Mouse (Mus musculus) kidney, postnatal 36 days (tissue): Measurements from ENCODE around the gene Ldlr.

Experiments
- DNase-seq, 2 experiments: peaks; one replicate each; pipeline ENCODE4 v3.0.0; 2021 to 2022; ENCODE audit warnings: mixed read lengths in 2 of 2

The Ldlr gene

DNA sequence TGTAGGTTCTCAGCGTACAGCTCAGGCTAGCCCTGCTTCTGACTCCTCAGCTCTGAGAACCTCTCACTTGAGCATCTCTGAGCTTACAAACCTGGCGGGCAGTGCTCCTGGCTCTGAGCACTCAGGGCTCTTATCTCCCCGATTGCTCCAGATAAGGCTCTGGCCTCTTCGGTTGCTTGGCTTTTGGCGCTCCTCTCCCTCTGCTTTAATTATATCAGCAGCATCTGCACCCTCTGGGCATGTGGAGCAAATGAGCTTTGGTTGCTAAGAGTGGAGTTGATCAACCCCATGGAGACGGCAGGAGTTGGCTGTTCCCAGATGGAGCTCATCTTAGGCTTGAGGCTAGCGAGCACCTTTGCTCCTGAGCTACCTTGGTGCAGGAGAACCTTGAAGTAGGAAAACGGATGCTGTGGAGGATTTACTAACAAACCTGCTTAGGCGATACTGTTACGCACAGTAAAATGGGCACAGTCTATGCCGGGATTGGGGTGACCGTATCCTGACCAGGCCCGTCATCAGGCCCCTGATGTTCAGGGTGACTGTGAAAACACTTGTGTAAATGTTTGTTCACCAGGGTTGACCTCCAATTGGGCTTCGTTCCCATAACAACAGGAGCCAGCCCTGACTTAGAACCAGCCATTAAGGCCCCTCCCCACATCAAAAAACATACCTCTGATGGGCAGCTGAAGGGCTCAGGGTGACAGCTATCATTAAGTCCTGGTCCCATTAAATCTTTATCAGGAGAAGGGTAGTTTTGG lies 3.1 kb downstream of the Ldlr start:
- DNase-seq, result no peak

DNA sequence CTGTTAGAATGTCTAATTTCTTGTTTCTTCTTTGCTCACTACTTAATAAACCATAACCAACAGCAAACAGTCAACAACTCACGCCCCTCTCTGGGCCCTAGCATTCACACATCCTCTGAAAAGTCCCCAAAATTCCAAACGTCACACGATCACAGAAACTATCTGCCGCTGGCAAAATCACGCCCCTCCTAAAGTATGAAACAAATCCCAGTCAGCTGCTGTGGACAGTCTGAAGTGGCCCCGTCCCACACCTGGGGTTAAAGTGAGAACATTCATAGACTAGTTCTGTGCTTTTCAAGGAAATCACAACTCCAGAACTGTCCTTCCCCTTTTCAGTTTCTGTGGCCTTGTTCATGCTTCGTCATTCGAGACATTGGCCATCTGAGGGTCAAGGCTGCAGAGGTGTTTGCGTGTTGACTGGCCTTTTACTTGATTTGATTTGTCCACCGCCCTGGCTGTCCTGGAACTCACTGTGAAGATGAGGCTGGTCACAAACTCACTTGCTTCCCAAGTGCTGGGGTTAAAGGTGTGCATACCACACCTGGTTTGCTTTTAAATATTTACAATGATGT lies 5.1 kb downstream of the Ldlr start:
- DNase-seq, result no peak

GRCm38 (mm10) chr9:21729264-21729663 lies 6.0 kb downstream of the Ldlr start:
- no peak for DNase-seq

DNA sequence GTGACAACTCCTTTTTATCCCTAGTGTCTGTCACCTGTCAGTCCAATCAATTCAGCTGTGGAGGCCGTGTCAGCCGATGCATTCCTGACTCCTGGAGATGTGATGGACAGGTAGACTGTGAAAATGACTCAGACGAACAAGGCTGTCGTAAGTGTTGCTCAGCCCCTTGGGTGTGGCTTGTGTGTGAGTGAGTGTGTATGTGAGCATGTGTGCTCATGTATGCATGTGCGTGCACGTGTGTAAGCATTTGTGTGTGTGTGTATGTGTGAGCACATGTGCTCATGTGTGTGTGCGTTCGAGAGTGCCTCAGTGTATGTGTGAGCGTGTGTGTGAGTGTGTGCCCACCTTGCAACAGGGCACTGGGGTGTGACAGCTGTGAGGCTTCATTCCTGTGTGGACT lies 9.0 kb downstream of the Ldlr start:
- DNase-seq, result no peak

- no peak for DNase-seq
Observed at GRCm38 (mm10) chr9:21733446-21733845, 10.2 kb downstream of the Ldlr start.

DNA sequence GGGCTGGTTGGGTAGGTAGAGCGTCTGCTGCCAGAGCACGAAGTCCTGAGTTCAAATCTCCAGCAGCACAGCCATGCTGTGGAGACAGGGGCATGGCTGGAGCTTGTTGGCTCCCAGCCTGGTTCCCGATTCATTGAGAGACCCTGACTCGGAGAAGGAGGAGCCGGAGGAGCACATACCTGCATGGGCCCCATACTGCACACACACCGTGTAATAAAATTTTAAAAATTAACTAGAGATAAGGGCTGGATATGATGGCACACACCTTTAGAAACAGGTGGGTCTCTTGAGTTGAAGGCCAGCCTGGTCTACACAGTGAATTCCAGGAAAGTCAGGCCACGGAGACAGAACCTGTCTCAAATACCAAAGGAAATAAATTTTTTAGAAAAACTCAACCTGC lies 10.7 kb downstream of the Ldlr start:
- DNase-seq, result no peak

- DNase-seq, result peak in 1 of 2 experiments; percentile 37
Observed at GRCm38 (mm10) chr9:21735126-21735525, 11.8 kb downstream of the Ldlr start.

DNA sequence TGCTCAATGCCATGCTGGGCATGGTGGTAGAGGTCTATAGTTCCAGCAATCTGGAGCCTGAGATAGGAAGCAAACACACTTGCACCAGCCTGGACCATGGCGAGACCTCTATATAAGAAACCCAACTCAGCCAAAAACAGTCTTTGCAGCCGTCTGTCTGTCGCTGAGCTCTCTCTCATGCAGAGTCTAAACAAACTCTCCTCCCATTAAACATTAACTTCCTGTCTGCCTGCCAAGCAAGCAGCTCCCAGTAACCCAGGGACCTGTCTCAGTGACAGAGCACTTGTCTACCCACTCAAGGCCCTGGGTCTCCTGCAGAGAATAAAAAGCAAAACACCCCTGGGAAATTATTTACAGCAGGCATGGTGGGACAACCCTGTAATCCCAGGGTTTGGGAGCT lies 13.3 kb downstream of the Ldlr start:
- peak; percentile 65 to 86 for DNase-seq

DNA sequence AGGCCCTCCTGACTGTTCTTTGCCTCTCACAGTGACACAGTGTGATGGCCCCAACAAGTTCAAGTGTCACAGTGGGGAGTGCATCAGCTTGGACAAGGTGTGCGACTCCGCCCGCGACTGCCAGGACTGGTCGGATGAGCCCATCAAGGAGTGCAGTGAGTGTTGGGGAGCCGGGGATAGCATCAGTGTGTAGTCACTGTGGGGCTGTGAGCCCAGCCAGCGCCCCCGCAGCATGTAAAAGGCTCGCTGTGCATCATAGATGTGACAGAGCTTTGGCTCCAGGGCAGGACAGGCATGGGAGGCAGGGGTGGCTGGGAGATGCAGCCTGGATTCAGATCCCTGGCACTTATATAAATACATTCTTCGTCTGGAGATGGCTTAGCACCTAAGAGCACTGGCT lies 13.9 kb downstream of the Ldlr start:
- no peak for DNase-seq

DNA sequence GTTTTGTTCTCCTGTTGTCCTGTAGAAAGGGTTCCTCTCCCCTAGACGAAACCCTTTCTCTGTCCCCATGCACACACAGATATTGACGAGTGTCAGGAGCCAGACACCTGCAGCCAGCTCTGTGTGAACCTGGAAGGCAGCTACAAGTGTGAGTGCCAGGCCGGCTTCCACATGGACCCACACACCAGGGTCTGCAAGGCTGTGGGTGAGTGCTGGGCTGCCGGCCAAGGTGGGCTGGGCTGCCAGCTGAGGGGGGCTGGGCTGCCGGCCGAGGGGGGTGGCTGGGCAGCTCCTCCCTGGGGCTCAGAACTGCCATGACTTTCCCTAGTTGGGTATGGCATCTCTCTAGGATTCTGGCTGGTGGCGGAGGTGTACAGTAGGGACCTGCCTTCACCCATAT lies 15.5 kb downstream of the Ldlr start:
- DNase-seq, result no peak

DNA sequence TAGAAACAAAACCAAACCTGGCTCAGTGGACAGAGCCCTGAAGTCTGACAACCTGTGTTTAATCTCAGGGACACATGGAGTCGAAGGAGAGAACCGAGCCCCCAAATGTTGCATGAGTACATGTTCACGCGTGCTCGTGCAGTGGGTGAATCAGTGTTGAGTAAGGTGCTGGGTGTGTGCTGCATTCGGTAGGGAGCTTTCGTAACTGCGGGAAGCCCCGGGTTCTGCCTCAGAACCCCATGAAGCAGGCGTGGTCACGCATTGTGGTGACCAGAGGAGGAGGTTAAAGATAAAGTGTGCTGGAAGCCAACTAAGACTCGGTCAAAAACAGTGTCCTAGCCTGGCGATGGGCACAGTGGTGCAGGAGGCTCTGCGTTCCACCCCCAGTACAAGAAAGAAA lies 17.1 kb downstream of the Ldlr start:
- DNase-seq, result no peak

GRCm38 (mm10) chr9:21741514-21741913 lies 18.2 kb downstream of the Ldlr start:
- no peak for DNase-seq

DNA sequence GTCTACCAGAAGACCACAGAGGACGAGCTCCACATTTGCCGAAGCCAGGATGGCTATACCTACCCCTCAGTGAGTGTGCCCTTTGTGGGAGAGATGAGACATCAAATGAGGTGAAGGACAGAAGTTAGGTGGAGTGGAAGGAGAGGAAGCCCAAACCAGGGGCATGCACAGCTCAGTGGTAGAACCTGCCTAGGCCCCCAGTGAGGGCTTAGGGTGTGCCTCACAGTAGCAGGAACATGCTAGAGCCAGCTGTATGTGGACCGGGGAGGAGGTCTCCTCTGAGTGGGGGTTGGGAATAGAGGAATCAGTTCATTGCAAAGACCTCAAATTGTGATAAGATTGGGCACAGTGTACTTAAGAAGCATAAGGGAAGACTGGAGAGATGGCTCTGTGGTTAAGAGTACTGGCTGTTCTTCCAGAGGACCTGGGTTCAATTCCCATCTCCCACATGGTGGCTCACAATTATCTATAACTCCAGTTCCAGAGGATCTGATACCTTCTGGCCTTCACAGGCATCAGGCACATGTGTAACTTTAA lies 24.0 kb downstream of the Ldlr start:
- DNase-seq, result no peak

DNA sequence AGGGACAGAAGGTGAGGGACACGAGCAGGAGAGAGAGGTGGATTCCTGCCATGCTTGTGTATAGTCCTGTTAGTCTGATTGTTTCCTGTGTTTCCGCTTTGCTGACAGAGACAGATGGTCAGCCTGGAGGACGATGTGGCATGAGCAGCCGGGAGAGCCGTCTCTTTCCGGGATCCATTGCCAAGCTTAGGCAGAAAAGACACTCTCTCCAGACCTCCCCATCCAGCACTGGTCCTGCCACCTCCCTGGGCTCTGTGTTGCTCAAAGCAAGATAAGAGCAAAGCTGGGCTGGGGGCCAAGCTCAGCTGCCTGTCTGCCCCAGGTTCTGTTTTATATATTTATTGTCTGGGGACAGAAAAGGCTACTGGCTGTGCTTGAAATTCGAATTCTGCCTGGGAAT lies 24.8 kb downstream of the Ldlr start:
- peak; percentile 77 to 79 for DNase-seq

- DNase-seq, result peak; percentile 27 to 30
Observed at GRCm38 (mm10) chr9:21748491-21748890, 25.2 kb downstream of the Ldlr start.

GRCm38 (mm10) chr9:21749382-21750118 lies 26.3 kb downstream of the Ldlr start:
- no peak for DNase-seq

DNA sequence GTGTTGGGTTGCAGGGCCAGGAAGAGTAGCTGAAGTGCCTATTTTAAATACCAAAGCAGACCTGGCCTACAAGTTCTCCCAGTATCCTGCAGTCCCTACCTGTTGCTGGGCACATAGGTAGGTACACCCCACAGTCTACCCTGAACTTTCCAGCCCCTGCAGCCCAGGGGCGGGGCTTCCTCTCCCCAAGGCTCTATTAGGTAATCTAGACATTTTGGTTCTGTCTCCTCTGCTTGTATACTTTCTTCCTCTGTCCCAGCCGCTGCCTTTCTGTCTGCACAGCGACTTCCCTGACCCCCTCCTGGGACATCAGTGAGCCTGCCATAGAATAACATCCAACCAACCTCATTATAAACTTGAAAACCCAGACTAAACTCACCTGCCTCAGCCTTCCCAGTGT lies 27.1 kb downstream of the Ldlr start:
- no peak for DNase-seq

GRCm38 (mm10) chr9:21751347-21751746 lies 28.1 kb downstream of the Ldlr start:
- peak in 1 of 2 experiments; percentile 55 for DNase-seq

DNA sequence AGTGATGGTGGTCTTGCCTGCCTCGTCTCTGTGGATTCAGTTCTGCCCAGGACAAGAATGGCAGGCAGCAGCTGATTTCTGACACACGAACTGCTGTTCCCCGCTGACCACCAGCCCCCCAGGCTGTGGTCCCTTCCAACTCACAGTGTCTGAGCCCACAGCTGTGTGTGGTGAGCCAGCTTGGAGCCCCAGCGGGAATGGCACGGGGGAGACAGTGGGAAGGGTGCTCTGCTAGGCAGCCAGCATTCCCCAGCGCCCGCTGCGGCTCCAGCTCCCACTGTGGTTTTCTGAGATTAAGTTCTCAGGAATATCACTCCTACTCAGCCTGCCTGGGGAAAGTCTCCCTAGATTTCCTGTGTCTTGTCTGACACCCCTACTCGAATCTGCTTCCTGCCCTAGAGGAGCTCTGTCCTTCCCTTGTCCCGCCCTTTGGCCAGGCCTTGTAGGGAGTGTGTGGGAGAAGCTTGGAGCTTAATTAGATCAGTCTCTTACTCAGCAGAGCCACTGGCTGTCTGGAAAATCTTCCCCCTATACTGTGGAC lies 29.0 kb downstream of the Ldlr start:
- DNase-seq, result peak; percentile 70 to 78

GRCm38 (mm10) chr9:21754003-21754402 lies 30.7 kb downstream of the Ldlr start:
- peak; percentile 79 for DNase-seq

GRCm38 (mm10) chr9:21754516-21755321 lies 31.4 kb downstream of the Ldlr start:
- peak; percentile 27 to 44 for DNase-seq
